Mouse (Mus musculus): ENCODE measurements around the gene Ulk3. TPM values are rescaled to one million over a fixed set of nuclear protein-coding genes. Genes with fewer than 3 reads are reported as not detected.
A peak's percentile ranks its signal among the peaks of the same experiment; 100 is the strongest.

Gene Ulk3
- polyA plus RNA-seq, 1 experiment from 2014 or later = 26.5 TPM

DNA sequence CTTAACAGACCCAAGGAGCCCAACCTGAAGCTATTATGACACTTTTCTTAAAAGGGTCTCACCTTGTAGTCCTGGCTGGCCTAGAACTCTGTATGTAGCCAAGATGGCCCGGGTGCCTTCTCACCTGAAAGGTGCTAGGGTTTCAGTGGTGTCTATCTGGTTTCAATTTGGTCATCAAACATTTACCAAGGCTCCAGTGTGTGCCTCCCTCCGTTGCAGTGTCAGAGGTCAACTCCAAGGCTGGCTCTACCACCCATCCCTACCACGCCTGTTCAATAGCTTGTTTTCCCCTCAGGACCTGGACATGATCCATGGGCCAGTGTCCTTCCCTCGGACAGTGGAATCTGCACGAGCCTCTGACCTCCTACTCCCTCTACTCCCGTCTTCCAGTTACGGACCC, 35.0 kb downstream of the Ulk3 start:
- H3K27ac ChIP-seq (replicated peaks) = no peak overlapping the region
- WGBS = 89% methylated on average over 7 of the region's 7 CpGs

DNA sequence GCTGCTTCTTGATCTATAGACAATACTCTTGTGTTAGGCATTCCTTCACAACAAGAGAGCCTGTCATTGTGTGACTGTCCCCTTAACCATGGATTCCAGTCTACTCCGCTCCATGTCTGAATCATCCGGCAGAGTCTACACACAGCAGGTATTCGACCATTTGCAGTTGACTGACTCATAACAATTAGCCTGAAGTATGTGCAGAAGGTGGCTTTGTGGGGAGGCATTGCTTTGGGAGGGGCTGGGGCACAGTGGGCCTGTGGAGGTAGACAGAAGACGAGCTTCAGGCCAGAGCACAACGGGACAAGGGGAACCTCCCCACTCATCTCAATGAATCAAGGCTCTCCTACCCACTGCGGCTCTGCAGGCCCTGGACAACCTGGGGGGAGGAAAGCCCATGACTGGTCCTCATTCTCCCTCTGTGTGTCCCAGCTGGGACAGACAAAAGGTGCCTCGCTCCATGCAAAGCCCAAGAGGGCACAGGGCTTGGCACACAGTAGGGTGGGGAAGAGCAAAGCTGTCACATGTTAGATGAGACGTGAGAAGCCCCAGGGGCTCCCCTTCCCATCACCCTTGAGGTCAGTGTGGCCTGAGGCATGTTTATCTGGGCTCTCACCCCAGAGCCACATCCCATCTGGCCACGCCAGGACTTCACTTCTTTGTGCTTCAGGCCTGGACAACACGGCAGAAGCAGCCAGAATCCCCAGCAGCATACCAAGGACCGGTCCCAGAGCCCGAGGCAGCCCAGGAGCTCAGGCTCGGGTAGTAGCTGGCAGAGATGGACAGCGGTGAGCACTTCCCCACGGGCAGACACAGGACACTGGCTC, 36.6 kb downstream of the Ulk3 start:
- no peak overlapping the region for H3K9ac ChIP-seq
- H3K9me3 ChIP-seq = no peaks in the 10 kb centered on the region
- H3K4me1 ChIP-seq (replicated peaks) = no peaks in the 10 kb centered on the region
- H3K27ac ChIP-seq (replicated peaks) = no peak overlapping the region
- H3K4me2 ChIP-seq = no peak overlapping the region
- no peak overlapping the region for H3K4me3 ChIP-seq
- H3K27me3 ChIP-seq = no peaks in the 10 kb centered on the region
- WGBS = 76% methylated on average over 15 of the region's 15 CpGs
- H3K36me3 ChIP-seq = peaks cover 73% of the 10 kb centered on the region
- no peak for ATAC-seq (ENCODE audit: low read depth)

More for the DNA sequence above, 35.0 kb downstream of the Ulk3 start:
- peaks cover 57% of the 10 kb centered on the region for H3K36me3 ChIP-seq
- no peak overlapping the region for H3K4me3 ChIP-seq
- no peak overlapping the region for H3K9ac ChIP-seq
- no peaks in the 10 kb centered on the region for H3K9me3 ChIP-seq
- no peaks in the 10 kb centered on the region for H3K4me1 ChIP-seq (replicated peaks)
- no peak for ATAC-seq (ENCODE audit: low read depth)
- H3K27me3 ChIP-seq = no peaks in the 10 kb centered on the region
- no peak overlapping the region for H3K4me2 ChIP-seq

DNA sequence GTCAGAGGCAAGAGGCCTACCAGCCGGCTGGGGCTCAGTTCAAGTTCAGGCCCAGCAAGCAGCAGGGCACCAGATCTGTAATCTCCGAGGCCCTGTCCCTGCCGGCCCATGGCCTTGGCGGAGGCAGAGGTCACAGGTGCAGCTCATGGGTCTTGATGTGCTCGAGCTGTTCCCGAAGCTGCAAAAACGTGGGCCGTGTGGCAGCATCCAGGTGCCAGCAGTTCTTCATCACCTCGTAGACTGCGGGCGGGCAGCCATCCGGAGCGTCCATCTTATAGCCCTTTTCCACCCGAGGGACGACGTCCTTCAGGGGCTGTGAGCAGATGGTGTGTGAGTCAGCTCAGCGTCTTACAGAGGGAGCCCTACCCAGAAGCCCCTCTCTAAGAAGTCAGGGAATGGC, 37.9 kb downstream of the Ulk3 start:
- 91% methylated on average over 17 of the region's 17 CpGs for WGBS
- Histone ChIP-seq H3K4me2 (no peak overlapping the region), H3K4me3 (no peak overlapping the region), H3K9ac (no peak overlapping the region), H3K9me3 (no peaks in the 10 kb centered on the region), H3K4me1 (replicated peaks) (no peaks in the 10 kb centered on the region), H3K36me3 (peaks cover 85% of the 10 kb centered on the region), H3K27me3 (no peaks in the 10 kb centered on the region), H3K27ac (replicated peaks) (no peak overlapping the region)
- no peak for ATAC-seq (ENCODE audit: low read depth)

DNA sequence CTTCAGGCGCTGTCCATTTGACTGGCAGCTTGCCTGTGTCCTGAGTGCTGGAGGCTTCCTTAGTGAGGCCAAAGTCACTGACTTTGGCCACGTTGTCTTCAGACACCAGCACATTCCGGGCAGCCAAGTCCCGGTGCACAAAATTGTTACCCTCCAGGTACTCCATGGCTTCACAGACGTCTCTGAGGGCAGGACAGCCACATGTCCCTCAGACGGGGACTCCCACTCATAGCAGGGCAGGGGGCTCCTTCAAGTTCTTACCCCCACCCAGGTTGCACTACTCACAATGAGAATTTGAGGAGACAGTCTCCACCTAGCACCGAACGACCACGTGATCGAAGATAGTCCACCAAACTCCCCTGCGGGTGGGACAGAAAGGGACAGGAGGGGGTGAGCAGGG, 38.6 kb downstream of the Ulk3 start:
- WGBS = 93% methylated on average over 11 of the region's 11 CpGs
- H3K9me3 ChIP-seq = no peaks in the 10 kb centered on the region
- H3K4me2 ChIP-seq = no peak overlapping the region
- no peaks in the 10 kb centered on the region for H3K27me3 ChIP-seq
- no peaks in the 10 kb centered on the region for H3K4me1 ChIP-seq (replicated peaks)
- peaks cover 87% of the 10 kb centered on the region for H3K36me3 ChIP-seq
- H3K27ac ChIP-seq (replicated peaks) = no peak overlapping the region
- no peak for ATAC-seq (ENCODE audit: low read depth)
- no peak overlapping the region for H3K4me3 ChIP-seq
- H3K9ac ChIP-seq = no peak overlapping the region

DNA sequence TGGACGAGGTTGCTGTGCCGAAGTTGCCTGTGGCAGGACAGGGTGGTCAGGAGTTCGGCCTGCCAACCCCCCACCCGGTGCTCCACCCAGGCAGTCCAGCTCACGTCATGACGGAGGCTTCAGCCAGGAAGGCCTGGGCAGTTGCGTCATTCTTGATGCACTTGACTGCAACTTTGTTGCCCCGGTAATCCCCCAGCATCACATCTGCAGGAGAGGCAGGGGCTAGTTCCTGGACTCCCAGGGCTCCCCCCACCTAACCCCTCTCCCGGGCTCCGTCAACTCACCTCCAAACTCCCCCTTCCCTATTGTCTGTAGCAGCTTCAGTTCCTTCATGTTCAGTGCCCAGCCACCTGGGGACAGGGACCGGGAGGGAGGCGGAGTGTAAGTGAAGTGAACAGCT, 39.5 kb downstream of the Ulk3 start:
- ATAC-seq (ENCODE audit: low read depth) = no peak

DNA sequence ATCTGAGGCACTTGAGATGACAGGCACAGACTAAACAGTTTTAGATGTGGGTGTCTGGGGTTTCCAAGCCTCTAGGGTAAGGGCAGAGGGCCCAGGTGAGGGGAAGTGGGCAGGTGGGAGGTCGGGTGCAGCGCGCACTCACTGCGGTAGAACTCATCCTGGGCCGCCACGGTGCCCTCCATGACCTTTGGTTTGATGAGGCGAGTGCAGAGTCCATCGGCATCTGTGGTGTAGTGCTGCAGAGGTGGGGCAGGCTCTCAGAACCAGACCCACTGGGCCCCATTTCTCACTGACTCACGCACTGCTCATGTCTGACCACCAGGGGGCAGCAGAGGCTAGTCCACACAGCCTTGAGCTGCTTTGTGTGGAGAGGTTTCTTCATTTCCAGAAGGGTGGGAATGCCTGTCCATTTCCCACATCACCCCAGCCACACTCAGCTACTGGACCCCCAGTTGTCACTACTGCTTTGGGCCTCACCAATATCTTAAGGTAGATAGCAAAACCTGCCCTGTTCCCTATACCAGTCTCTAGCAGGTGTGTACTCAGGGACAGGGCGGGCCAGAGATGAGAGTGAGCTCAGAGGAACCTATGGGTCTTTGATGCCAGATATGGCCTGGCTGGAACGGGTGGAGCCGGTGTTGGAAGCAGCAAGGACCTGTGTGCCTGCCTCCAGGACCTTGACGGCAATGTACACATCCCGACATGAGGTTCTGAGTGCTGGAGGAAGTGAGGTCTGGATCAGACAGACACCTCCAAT, 40.0 kb downstream of the Ulk3 start:
- no peaks in the 10 kb centered on the region for H3K27me3 ChIP-seq
- 72% methylated on average over 14 of the region's 14 CpGs for WGBS
- H3K4me1 ChIP-seq (replicated peaks) = peaks cover 10% of the 10 kb centered on the region
- peak; percentile 48 for ATAC-seq (ENCODE audit: low read depth)
- peak overlapping the region; percentile 35; the same call in 1 of the 2 replicates for H3K27ac ChIP-seq (replicated peaks)
- no peaks in the 10 kb centered on the region for H3K9me3 ChIP-seq
- no peak overlapping the region for H3K4me3 ChIP-seq
- no peak overlapping the region for H3K4me2 ChIP-seq
- H3K36me3 ChIP-seq = peaks cover 80% of the 10 kb centered on the region
- no peak overlapping the region for H3K9ac ChIP-seq

More for the DNA sequence above, 39.5 kb downstream of the Ulk3 start:
- 93% methylated on average over 12 of the region's 12 CpGs for WGBS
- Histone ChIP-seq H3K4me3 (no peak overlapping the region), H3K27ac (replicated peaks) (no peak overlapping the region), H3K9me3 (no peaks in the 10 kb centered on the region), H3K9ac (no peak overlapping the region), H3K4me1 (replicated peaks) (peaks cover 4% of the 10 kb centered on the region; the same call in 1 of the 2 replicates), H3K4me2 (no peak overlapping the region), H3K27me3 (no peaks in the 10 kb centered on the region), H3K36me3 (peaks cover 85% of the 10 kb centered on the region)

DNA sequence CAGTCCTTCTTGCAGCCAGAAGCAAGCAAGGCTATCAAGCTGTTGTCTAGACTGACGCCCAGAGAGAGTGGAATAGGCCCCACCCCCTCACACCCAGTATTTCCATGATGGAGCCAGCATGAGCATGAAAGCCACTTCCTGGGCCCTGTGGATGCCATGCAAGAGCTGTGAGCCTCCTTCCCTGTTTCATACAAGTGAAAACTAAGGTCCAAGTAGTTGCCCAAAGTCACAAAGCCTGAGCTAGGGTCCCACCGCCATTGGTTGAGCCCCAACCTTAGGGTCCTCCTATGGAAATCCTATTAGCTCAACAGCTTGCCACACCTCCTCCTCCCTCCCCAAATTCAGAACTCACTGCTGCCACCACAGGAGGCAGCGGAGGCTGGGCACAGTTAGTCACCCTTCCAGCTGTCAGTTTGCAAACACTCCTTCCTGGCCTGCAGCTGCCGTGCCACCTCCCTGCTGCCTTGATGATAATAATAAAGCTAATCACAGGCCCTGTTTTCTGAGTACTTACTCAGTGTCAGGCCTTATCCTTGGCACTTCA, 44.3 kb downstream of the Ulk3 start:
- Histone ChIP-seq H3K4me2 (no peak overlapping the region), H3K9ac (no peak overlapping the region), H3K4me3 (no peak overlapping the region), H3K36me3 (peaks cover 38% of the 10 kb centered on the region), H3K9me3 (no peaks in the 10 kb centered on the region), H3K4me1 (replicated peaks) (peaks cover 31% of the 10 kb centered on the region), H3K27ac (replicated peaks) (no peak overlapping the region), H3K27me3 (no peaks in the 10 kb centered on the region)
- ATAC-seq (ENCODE audit: low read depth) = no peak
- 52% methylated on average over 4 of the region's 4 CpGs for WGBS

DNA sequence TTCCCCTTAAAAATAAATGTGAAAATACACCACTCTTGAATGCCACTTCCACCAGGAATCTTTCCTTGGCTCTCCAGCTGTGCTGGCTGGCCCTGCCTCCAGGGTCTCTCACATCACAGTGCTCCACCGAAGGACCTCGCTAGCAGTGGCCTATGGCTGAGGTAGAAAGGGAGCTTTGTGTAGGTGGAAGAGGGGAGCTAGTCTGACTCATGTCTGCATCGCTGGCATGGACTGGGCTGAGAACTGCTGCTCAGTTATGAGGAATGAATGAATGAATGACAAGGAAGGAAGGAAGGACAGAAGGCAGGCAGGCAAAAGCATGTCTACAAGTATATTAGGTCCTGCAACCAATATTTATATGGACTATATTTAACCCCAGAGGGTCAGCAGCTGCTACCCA, 48.0 kb downstream of the Ulk3 start:
- 0 out of 2 replicates have a peak overlapping the region, but pooled peaks have one; percentile 62 for H3K9ac ChIP-seq

DNA sequence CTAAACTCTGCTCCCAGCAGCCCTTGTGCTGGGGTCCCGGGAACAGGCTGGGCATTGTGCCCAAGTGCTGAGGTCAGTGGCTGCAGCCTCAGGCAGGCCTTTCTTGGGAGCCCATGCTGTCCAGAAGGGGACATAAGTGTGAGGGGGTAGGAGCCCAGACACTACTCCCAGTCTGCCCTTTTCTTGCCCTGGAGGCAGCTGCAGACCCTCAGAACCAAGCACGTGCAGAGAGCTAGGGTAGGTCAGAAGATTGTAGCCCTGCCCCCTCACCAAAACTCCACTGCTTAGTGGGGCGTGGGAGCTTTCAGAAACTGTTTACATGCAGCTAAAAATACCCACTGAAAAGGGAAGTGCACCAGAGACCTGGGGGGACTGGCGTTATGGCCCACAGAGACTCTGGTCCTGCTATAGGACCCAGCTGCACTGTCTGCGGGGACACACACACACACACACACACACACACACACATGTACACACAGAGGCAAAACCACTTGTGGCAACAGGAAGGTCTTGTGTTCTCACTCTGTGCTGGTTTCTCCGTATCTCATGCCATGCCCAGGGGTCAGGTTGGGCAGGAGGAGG, 48.6 kb downstream of the Ulk3 start:
- Histone ChIP-seq H3K27ac (replicated peaks) (peak overlapping the region; percentile 30), H3K4me1 (replicated peaks) (peaks cover 73% of the 10 kb centered on the region), H3K9ac (peak overlapping the region; percentile 62), H3K27me3 (no peaks in the 10 kb centered on the region), H3K4me3 (no peak overlapping the region), H3K36me3 (peaks cover 10% of the 10 kb centered on the region), H3K4me2 (peak overlapping the region; percentile 42), H3K9me3 (no peaks in the 10 kb centered on the region)
- ATAC-seq (ENCODE audit: low read depth) = 0 out of 2 replicates have a peak, but pooled peaks have one; percentile 33
- 59% methylated on average over 6 of the region's 6 CpGs for WGBS

More for the DNA sequence above, 48.0 kb downstream of the Ulk3 start:
- Histone ChIP-seq H3K27ac (replicated peaks) (peak overlapping the region; percentile 30), H3K4me3 (no peak overlapping the region), H3K36me3 (peaks cover 12% of the 10 kb centered on the region), H3K4me1 (replicated peaks) (peaks cover 68% of the 10 kb centered on the region), H3K4me2 (peak overlapping the region; percentile 42; the same call in 1 of the 2 replicates), H3K9me3 (no peaks in the 10 kb centered on the region), H3K27me3 (no peaks in the 10 kb centered on the region)
- WGBS = 61% methylated on average over 3 of the region's 3 CpGs
- no peak for ATAC-seq (ENCODE audit: low read depth)

DNA sequence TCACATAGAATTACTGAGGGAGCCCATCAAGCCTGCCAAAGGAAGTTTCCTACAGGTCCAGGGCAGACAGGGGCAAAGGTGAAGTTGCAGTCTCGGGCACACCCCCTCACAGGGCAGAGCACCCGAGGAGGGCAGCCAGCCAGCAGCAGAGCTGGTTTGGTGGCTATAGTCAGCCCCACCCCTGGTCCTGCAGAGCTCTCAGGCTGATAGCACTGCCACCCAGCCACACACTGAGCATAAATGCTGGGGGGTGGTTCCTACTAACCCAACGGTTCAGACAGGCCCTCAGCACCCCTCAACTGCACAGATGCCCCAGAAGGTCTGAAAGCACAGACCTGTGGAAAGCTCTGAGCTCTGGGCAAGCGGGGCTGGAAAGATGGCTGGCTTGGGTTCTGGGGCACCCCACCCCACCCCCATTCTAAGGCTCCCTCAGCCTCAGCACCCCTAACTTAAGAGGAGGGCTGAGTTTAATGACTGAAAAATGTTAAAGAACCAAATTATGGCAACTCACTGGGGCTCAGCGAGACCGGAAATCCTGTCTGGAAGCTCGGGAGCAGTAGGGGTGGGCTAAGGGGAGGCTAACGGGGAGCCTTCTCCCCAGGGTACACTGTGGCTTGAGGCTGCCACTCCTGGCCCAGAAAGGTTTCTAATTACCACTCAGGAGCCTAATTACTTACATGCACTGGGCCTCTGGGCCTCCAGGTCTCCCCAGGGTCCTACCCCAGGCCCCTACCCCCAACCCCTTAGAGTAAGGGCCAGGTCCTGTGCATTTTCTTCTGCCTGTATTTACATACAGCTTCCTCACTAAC, 49.6 kb downstream of the Ulk3 start:
- WGBS = 40% methylated on average over 8 of the region's 8 CpGs
- no peaks in the 10 kb centered on the region for H3K9me3 ChIP-seq
- H3K4me2 ChIP-seq = peak overlapping the region; percentile 42
- peaks cover 10% of the 10 kb centered on the region for H3K36me3 ChIP-seq
- H3K27ac ChIP-seq (replicated peaks) = peak overlapping the region; percentile 30
- H3K4me1 ChIP-seq (replicated peaks) = peaks cover 79% of the 10 kb centered on the region
- H3K4me3 ChIP-seq = no peak overlapping the region
- 0 out of 2 replicates have a peak, but pooled peaks have one; percentile 5 for ATAC-seq (ENCODE audit: low read depth)
- H3K9ac ChIP-seq = peak overlapping the region; percentile 62
- no peaks in the 10 kb centered on the region for H3K27me3 ChIP-seq

DNA sequence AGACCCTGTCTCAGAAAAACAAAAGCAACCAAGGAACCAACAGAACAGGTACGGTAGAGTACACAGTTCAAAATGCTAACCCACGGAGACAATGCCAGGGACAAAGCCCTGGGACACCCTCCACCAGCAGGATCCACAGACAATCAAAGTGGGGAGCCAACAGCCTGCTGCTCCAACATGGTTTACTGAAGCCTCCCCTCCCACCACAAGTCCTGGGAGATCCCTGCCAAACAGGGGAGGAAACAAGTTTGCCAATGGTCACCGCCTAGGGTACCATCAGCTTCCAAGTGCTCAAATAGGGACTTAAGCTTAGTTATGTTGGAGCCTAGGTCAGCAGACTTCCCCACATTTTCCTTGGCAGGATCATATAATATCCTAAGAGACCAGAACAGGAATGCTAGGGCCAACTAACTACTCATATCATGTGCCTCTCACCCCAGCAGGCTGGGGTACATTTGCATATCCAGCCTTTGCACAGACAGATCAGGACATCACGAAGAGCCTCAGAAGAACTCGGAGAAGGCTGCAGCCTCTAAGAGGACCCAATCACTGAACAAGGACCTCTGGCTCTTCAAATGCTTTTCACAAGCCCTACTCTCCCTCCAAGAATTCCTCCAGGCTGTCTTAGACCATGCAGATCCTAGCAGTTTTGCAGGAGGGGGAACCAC, 50.5 kb downstream of the Ulk3 start:
- Histone ChIP-seq H3K27me3 (no peaks in the 10 kb centered on the region), H3K9me3 (no peaks in the 10 kb centered on the region), H3K27ac (replicated peaks) (peak overlapping the region; percentile 57; the same call in 1 of the 2 replicates), H3K9ac (peak overlapping the region; percentile 62), H3K36me3 (peaks cover 10% of the 10 kb centered on the region), H3K4me3 (no peak overlapping the region), H3K4me1 (replicated peaks) (peaks cover 78% of the 10 kb centered on the region), H3K4me2 (peak overlapping the region; percentile 42)
- no peak for ATAC-seq (ENCODE audit: low read depth)
- 72% methylated on average over 5 of the region's 5 CpGs for WGBS
